In genomic region chr14:102835118-102835769, GRCm38 (mm10) we compare ENCODE assay signal across 25 mouse cellular contexts.
DNase-seq lines count a peak whose midpoint lies in the region; ATAC-seq and TF ChIP-seq lines count a peak whose summit lies in the region.
"Had no signal": no experiment of that assay in that cellular context is flagged by ENCODE, and none has a peak within 500 bp of the region (broad histone marks: within the 10 kb centered on the region; RNA-seq: fewer than 3 reads in every experiment).

No protein-coding gene starts in this region.

- no peaks in the 10 kb centered on the region for H3K36me3 ChIP-seq in embryonic facial prominence, embryonic 14.5 days (ENCODE audit: control insufficient read depth, insufficient read depth, low read length)
- H3K36me3 ChIP-seq in embryonic facial prominence, embryonic 10.5 days (replicated peaks) = no peaks in the 10 kb centered on the region
- H3K36me3 ChIP-seq in lung, postnatal 0 days (ENCODE audit: insufficient read depth, low read length) = no peaks in the 10 kb centered on the region
- H3K36me3 ChIP-seq in hindbrain, embryonic 13.5 days = no peaks in the 10 kb centered on the region
- H3K36me3 ChIP-seq: embryonic facial prominence, embryonic 13.5 days; forebrain, embryonic 15.5 days; G1E; heart, embryonic 13.5 days; limb, embryonic 15.5 days; midbrain, embryonic 15.5 days; neural tube, embryonic 15.5 days had no signal

- no peak overlapping the region for H3K4me2 ChIP-seq in embryonic facial prominence, embryonic 14.5 days (ENCODE audit: low read depth, low read length)
- H3K4me2 ChIP-seq in lung, postnatal 0 days (replicated peaks; ENCODE audit: low read depth, low read length) = no peak overlapping the region
- no peak overlapping the region for H3K4me2 ChIP-seq in hindbrain, embryonic 13.5 days
- H3K4me2 ChIP-seq: embryonic facial prominence, embryonic 13.5 days; forebrain, embryonic 15.5 days; heart, embryonic 13.5 days; limb, embryonic 15.5 days; midbrain, embryonic 15.5 days; neural tube, embryonic 15.5 days had no signal

- TF ChIP-seq CTCF in lung, postnatal 0 days (IDR thresholded peaks at IDR 0.05) = no peak

- no peak overlapping the region for H3K27ac ChIP-seq in embryonic facial prominence, embryonic 14.5 days (replicated peaks; ENCODE audit: low read depth, low read length)
- H3K27ac ChIP-seq in embryonic facial prominence, embryonic 10.5 days (replicated peaks) = no peak overlapping the region
- no peak overlapping the region for H3K27ac ChIP-seq in lung, postnatal 0 days (ENCODE audit: low read length)
- H3K27ac ChIP-seq in hindbrain, embryonic 13.5 days = no peak overlapping the region
- H3K27ac ChIP-seq: embryonic facial prominence, embryonic 13.5 days; forebrain, embryonic 15.5 days; heart, embryonic 13.5 days; limb, embryonic 15.5 days; midbrain, embryonic 15.5 days; neural tube, embryonic 15.5 days had no signal

- no peak overlapping the region for H3K9ac ChIP-seq in embryonic facial prominence, embryonic 14.5 days (ENCODE audit: low read depth, low read length)
- H3K9ac ChIP-seq in lung, postnatal 0 days (replicated peaks; ENCODE audit: low read depth) = no peak overlapping the region
- no peak overlapping the region for H3K9ac ChIP-seq in hindbrain, embryonic 13.5 days
- H3K9ac ChIP-seq: embryonic facial prominence, embryonic 13.5 days; forebrain, embryonic 15.5 days; heart, embryonic 13.5 days; limb, embryonic 15.5 days; midbrain, embryonic 15.5 days; neural tube, embryonic 15.5 days had no signal

- H3K4me1 ChIP-seq in embryonic facial prominence, embryonic 14.5 days (ENCODE audit: control insufficient read depth, insufficient read depth, low read length) = peaks cover 11% of the 10 kb centered on the region
- H3K4me1 ChIP-seq in embryonic facial prominence, embryonic 10.5 days = no peaks in the 10 kb centered on the region
- no peaks in the 10 kb centered on the region for H3K4me1 ChIP-seq in lung, postnatal 0 days (ENCODE audit: insufficient read depth, low read depth, low read length)
- no peaks in the 10 kb centered on the region for H3K4me1 ChIP-seq in hindbrain, embryonic 13.5 days (replicated peaks)
- H3K4me1 ChIP-seq: forebrain, embryonic 15.5 days; midbrain, embryonic 15.5 days; neural tube, embryonic 15.5 days had no signal

- H3K9me3 ChIP-seq in embryonic facial prominence, embryonic 14.5 days (ENCODE audit: control insufficient read depth, low read length) = no peaks in the 10 kb centered on the region
- no peaks in the 10 kb centered on the region for H3K9me3 ChIP-seq in embryonic facial prominence, embryonic 10.5 days
- no peaks in the 10 kb centered on the region for H3K9me3 ChIP-seq in lung, postnatal 0 days (ENCODE audit: low read length)
- H3K9me3 ChIP-seq in hindbrain, embryonic 13.5 days = no peaks in the 10 kb centered on the region
- H3K9me3 ChIP-seq: embryonic facial prominence, embryonic 13.5 days; forebrain, embryonic 15.5 days; heart, embryonic 13.5 days; limb, embryonic 15.5 days; midbrain, embryonic 15.5 days; neural tube, embryonic 15.5 days had no signal

- WGBS in embryonic facial prominence, embryonic 14.5 days = 69% methylated on average over 11 of the region's 11 CpGs
- WGBS in embryonic facial prominence, embryonic 10.5 days = 88% methylated on average over 11 of the region's 11 CpGs
- WGBS in lung, postnatal 0 days = 68% methylated on average over 11 of the region's 11 CpGs
- 84% methylated on average over 11 of the region's 11 CpGs for WGBS in hindbrain, embryonic 13.5 days

- no peaks in the 10 kb centered on the region for H3K27me3 ChIP-seq in embryonic facial prominence, embryonic 14.5 days (replicated peaks; ENCODE audit: control insufficient read depth, insufficient read depth, low read length)
- H3K27me3 ChIP-seq in embryonic facial prominence, embryonic 10.5 days (replicated peaks; ENCODE audit: low read depth, poor library complexity, severe bottlenecking) = no peaks in the 10 kb centered on the region
- no peaks in the 10 kb centered on the region for H3K27me3 ChIP-seq in lung, postnatal 0 days (replicated peaks; ENCODE audit: insufficient read depth, low read length)
- H3K27me3 ChIP-seq in hindbrain, embryonic 13.5 days = no peaks in the 10 kb centered on the region
- H3K27me3 ChIP-seq: embryonic facial prominence, embryonic 13.5 days; forebrain, embryonic 15.5 days; heart, embryonic 13.5 days; limb, embryonic 15.5 days; midbrain, embryonic 15.5 days; neural tube, embryonic 15.5 days had no signal

- no peak overlapping the region for H3K4me3 ChIP-seq in embryonic facial prominence, embryonic 14.5 days (ENCODE audit: low read depth, low read length)
- no peak overlapping the region for H3K4me3 ChIP-seq in embryonic facial prominence, embryonic 10.5 days
- H3K4me3 ChIP-seq in lung, postnatal 0 days (ENCODE audit: low read depth, low read length) = no peak overlapping the region
- H3K4me3 ChIP-seq in hindbrain, embryonic 13.5 days = no peak overlapping the region
- H3K4me3 ChIP-seq: embryonic facial prominence, embryonic 13.5 days; forebrain, embryonic 15.5 days; heart, embryonic 13.5 days; limb, embryonic 15.5 days; midbrain, embryonic 15.5 days; neural tube, embryonic 15.5 days had no signal

- no peak for ATAC-seq in embryonic facial prominence, embryonic 14.5 days (ENCODE audit: low read depth)
- no peak for ATAC-seq in lung, postnatal 0 days
- ATAC-seq in monocyte, adult 5-6 weeks (replicated peaks; ENCODE audit: insufficient number of reproducible peaks, low FRiP score, low TSS enrichment, poor library complexity, severe bottlenecking) = peak; percentile 64
- no peak for ATAC-seq in hindbrain, embryonic 13.5 days (ENCODE audit: low FRiP score)
- ATAC-seq: activated CD4-positive, CD25-positive, alpha-beta regulatory T cell, adult 4 months; CD4-positive, CD25-positive, alpha-beta regulatory T cell, adult 4 months; forebrain, embryonic 15.5 days; hindbrain, embryonic 16.5 days; intestine, embryonic 16.5 days; midbrain, embryonic 15.5 days had no signal

- peak; percentile 10 for DNase-seq in embryonic facial prominence, embryonic 14.5 days (ENCODE audit: low spot score)
- DNase-seq in embryonic facial prominence, embryonic 10.5 days (ENCODE audit: low spot score) = no peak
- DNase-seq in lung, postnatal 0 days (ENCODE audit: low spot score) = peak; percentile 18
- DNase-seq in lung, postnatal 25 days (ENCODE audit: low spot score) = no peak
- DNase-seq in kidney, postnatal 36 days = no peak
- DNase-seq in ovary, adult 18-20 months (ENCODE audit: low spot score) = no peak
- DNase-seq: adrenal gland, postnatal 14 days; cerebellum, adult 2 months; heart, postnatal 36 days; layer of hippocampus, postnatal 36 days; right cerebral cortex, postnatal 4 days; thymus, postnatal 14 days had no signal

- no peak for TF ChIP-seq EP300 in lung, postnatal 0 days (IDR thresholded peaks at IDR 0.05)

Comparison
In these comparisons a context has a peak if more than half of its experiments do, and no peak if none do; other contexts are left out.
1. DNase-seq: peak in embryonic facial prominence, embryonic 14.5 days (single experiment) and lung, postnatal 0 days (single experiment); none in embryonic facial prominence, embryonic 10.5 days (single experiment), lung, postnatal 25 days (single experiment), kidney, postnatal 36 days (0 of 2) and ovary, adult 18-20 months (single experiment).